Mouse (Mus musculus): Measurements from ENCODE around the gene Slc6a21.

GRCm38 (mm10) chr7:45335056-45335455 is 57.7 kb downstream of the Slc6a21 start, which contains the start of gene Hrc:
- TF ChIP-seq CTCF (IDR thresholded peaks at IDR 0.05; ENCODE audit: extremely low read depth, insufficient read depth, low read length) (no peak), POLR2A (IDR thresholded peaks at IDR 0.05; ENCODE audit: extremely low read depth, insufficient read depth, low read length) (no peak)

Measured in cortical plate, adult 2 months (tissue).